Mouse (Mus musculus) macrophage (primary cell): ENCODE measurements around the gene Sh3tc1. TPM values are rescaled to one million over a fixed set of nuclear protein-coding genes. Genes with fewer than 3 reads are reported as not detected.

ENCODE experiments used
- H3K27ac ChIP-seq: fragments of 350-480 bp; formaldehyde crosslinking; 2 replicates; pipeline ENCODE4 v1.9.0; 2021
- H3K36me3 ChIP-seq: fragments of 350-480 bp; formaldehyde crosslinking; 2 replicates; pipeline ENCODE4 v1.9.0; 2021; ENCODE audit errors: inconsistent target
- H3K4me3 ChIP-seq: fragments of 350-480 bp; formaldehyde crosslinking; 2 replicates; pipeline ENCODE4 v1.9.0; 2021; ENCODE audit errors: inconsistent target
- H3K79me2 ChIP-seq: fragments of 350-480 bp; formaldehyde crosslinking; 2 replicates; pipeline ENCODE4 v1.9.0; 2021; ENCODE audit errors: inconsistent target
- WGBS: methylation state at CpG from one replicate; pipeline ENCODE4 v1.1.7; 2026; ENCODE audit warnings: inconsistent platforms; ENCODE audit not compliant: missing documents; 5-methylcytosine and 5-hydroxymethylcytosine counted together
- polyA plus RNA-seq: library from polyadenylated mRNA; stranded (reverse); fragments of 250-400 nt; gene quantifications from 3 replicates; pipeline ENCODE4 v1.2.4, GENCODE M21; 2018; ENCODE audit warnings: inconsistent platforms

Gene Sh3tc1
- polyA plus RNA-seq, 1 experiment from 2014 or later = 11.5 TPM

DNA sequence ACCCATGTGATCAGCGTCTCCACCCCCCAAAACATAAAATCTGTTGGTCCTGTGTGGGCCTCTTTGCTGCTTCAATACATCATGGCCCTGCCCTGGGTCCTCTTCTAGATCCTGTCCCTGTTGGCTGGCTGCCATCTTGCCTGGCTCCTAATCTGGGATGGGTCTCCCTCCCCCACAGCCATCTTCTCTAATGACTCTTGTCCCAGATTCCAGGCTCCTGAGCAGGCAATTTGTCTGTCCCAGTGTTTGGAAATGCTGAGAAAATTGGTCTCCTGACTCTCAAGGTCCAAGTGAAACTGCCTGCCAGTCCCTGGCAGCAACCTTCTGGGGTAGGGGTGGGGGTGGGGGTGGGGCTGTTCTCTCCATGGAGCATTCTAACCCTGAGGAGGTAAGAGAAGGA lies 19.9 kb downstream of the Sh3tc1 start:
- 93% methylated on average over 1 of the region's 1 CpGs for WGBS
- Histone ChIP-seq H3K79me2 (peaks cover 21% of the 10 kb centered on the region), H3K4me3 (no peak overlapping the region), H3K27ac (no peak overlapping the region), H3K36me3 (peaks cover 71% of the 10 kb centered on the region)

DNA sequence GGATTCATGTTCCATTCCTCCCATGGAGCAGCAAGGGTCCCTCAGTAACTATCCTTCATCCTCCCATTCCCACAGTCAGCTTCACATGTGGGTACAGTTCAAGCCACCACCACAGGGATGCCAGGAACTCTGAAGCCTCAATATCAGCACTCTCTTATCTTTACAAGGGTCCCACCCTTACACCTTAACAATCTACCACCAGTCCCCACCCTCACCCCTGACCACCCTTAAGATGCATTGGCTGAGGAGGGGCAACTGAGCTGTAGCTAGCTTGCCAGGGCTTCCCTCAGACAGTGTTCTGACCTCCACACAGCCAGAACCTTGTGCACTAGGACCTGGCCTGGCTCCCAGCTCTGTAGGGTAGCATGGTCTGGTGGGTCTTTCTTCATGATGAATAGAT lies 20.4 kb downstream of the Sh3tc1 start:
- Histone ChIP-seq H3K27ac (no peak overlapping the region), H3K79me2 (peaks cover 16% of the 10 kb centered on the region), H3K4me3 (no peak overlapping the region), H3K36me3 (peaks cover 75% of the 10 kb centered on the region)

DNA sequence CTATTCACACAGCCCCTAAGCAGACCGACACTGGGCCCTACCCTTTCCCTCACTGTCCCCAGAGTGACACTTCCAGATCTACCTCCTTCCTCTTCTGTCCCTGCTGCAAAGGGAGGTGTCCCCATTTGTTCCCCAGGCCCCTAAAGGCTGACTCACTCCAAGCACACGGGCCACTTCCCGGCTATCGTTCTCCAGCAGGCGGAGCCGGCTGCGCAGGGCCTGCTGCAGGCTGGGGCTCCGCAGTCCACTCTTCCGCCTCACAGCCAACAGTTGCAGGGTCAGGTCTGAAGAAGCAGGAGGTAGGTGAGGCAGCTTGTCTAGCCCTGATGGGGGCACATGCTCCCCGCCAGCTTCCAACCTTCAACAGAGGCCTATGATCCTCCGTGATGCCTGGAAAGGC lies 21.0 kb downstream of the Sh3tc1 start:
- peaks cover 73% of the 10 kb centered on the region for H3K36me3 ChIP-seq
- WGBS = 83% methylated on average over 11 of the region's 11 CpGs
- no peak overlapping the region for H3K4me3 ChIP-seq
- peaks cover 10% of the 10 kb centered on the region for H3K79me2 ChIP-seq
- no peak overlapping the region for H3K27ac ChIP-seq

DNA sequence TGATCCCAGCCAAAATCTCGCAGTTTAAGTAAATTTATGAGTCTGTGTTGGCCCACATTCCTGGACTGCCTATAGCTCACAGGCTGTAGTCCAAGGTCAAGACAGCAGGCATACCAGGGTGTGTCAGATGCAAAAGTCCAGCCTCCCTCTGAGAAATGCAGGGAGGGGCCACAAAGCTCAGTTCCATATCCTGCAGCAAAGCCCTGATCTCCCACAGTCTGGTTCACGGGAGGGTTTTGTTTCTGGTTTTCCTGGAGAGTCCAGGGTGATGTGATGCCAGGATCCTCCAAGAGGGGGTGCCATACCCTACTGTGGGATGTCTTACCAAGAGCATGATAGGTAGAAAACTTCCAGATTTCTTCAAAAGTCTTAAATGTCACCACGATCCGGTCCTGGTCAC lies 21.8 kb downstream of the Sh3tc1 start:
- peaks cover 6% of the 10 kb centered on the region; the same call in 1 of the 2 replicates for H3K79me2 ChIP-seq
- WGBS = 70% methylated on average over 4 of the region's 4 CpGs
- no peak overlapping the region for H3K27ac ChIP-seq
- peaks cover 70% of the 10 kb centered on the region for H3K36me3 ChIP-seq
- H3K4me3 ChIP-seq = no peak overlapping the region

DNA sequence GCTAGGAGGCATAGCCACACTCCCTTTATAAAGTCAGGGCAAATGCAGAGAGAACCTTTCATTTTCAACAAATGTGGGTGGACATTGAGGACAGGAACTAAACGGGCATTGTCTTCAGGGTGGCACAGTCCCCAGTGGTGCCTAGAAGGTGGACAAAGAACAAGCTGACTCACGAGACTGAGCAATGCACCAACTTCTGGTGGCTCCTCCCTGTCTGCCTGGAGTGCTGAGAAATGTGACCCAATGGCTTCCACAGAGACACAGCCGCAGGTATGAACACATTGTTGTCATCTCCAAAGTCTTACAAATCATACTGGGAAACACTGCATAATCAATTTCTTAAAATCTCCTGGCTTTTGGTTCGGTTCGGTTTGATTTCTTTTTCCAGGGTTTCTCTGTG lies 22.3 kb downstream of the Sh3tc1 start:
- WGBS = 90% methylated on average over 5 of the region's 5 CpGs
- Histone ChIP-seq H3K36me3 (peaks cover 74% of the 10 kb centered on the region), H3K79me2 (peaks cover 6% of the 10 kb centered on the region; the same call in 1 of the 2 replicates), H3K4me3 (no peak overlapping the region), H3K27ac (no peak overlapping the region)

DNA sequence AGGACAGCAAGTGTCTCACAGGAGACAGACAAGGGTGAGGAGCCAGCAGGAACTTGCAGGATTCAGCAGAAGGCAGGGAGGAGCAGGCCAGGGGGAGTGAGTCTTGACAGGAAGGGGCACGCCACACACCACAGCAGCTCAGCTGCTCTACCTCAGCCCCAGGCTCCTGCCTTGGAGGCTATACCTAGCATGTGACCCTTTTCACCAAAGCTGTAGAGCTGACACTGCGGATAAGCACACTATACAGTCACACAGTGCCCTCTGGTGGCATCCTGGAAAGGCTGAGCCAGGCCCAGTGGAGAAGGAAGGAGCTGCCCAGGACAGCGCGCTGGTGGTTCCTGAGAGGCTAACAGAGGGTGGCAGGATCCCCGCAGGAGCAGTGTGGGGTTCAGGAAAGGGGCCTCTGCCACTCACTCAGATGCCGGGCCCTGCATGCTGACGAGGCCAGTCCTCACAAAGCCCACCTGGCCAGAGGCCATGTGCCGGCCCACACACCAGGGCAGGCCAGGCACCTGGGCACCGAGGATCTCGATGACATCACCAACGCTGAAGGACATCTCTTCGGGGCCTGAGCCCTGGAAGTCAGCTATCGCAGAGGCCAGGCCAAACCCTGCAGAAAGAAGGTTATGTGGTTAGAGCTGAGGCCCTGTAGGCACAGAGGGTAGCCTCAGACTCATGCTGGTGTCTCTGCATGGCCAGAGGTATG lies 26.0 kb downstream of the Sh3tc1 start:
- 74% methylated on average over 9 of the region's 13 CpGs for WGBS
- Histone ChIP-seq H3K36me3 (peaks cover 93% of the 10 kb centered on the region), H3K79me2 (no peaks in the 10 kb centered on the region), H3K27ac (no peak overlapping the region), H3K4me3 (no peak overlapping the region)

DNA sequence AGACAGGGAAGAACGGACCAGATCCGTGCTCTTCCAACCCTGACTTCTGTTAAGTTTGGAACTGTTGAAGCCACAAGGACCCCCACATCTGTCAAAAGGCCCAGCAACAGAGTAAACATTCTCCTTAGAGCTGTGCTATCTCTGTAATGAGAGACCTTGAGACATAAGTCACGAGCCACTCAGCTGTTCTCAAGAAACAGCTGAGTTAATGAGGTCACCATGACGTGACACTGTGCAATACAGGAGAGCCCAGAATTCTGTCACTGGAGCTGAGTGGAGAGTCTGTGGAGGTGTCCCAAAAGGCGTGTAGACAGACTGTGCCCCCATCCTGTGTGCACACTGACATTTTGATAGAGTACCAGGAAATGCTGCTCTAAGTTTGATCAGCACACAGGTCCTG lies 27.3 kb downstream of the Sh3tc1 start:
- Histone ChIP-seq H3K36me3 (peaks cover 93% of the 10 kb centered on the region), H3K79me2 (no peaks in the 10 kb centered on the region), H3K4me3 (no peak overlapping the region), H3K27ac (no peak overlapping the region)
- 92% methylated on average over 5 of the region's 5 CpGs for WGBS

DNA sequence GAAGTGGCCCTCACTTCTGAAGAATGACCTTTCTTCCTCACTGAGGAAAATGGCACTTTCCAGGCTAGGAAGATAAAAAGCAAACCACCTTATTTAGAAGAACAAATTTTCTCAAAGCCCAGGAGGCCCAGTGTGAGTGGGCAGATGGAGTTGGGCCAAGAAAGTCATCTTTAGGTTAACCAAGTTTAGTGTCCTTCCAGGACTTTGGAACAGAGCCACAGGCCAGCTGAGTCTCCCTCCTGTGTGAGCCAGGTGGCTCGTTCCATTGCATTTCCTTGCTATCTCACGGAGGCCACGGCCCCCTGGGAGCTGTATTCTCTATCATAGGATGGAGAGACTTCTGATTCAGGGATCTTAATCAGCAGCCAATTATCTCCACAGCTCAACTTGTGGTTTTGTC lies 28.9 kb downstream of the Sh3tc1 start:
- Histone ChIP-seq H3K4me3 (no peak overlapping the region), H3K36me3 (peaks cover 91% of the 10 kb centered on the region), H3K79me2 (no peaks in the 10 kb centered on the region), H3K27ac (no peak overlapping the region)
- 96% methylated on average over 3 of the region's 3 CpGs for WGBS

DNA sequence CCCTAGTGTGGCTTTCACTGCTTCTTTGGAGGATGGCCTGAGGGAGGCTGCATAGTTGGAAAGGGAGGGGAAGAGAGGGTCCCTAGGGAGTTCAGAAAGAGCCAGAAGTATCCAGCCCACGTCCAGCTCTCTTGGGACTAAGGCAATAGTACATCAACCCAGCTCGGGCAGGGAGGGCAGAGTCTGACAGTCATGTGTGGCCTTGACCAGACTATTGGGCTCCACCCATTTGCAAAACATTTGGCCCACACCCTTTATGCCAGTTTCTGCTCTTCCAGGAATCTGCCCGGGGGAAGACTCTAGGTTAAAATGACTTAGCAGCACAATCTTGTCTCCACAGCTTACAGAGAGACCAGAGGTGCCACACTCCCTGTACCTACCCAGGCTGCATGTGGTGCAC lies 29.3 kb downstream of the Sh3tc1 start:
- no peaks in the 10 kb centered on the region for H3K79me2 ChIP-seq
- whole genome bisulfite sequencing = 90% methylated on average over 3 of the region's 3 CpGs
- H3K4me3 ChIP-seq = no peak overlapping the region
- no peak overlapping the region for H3K27ac ChIP-seq
- H3K36me3 ChIP-seq = peaks cover 89% of the 10 kb centered on the region

DNA sequence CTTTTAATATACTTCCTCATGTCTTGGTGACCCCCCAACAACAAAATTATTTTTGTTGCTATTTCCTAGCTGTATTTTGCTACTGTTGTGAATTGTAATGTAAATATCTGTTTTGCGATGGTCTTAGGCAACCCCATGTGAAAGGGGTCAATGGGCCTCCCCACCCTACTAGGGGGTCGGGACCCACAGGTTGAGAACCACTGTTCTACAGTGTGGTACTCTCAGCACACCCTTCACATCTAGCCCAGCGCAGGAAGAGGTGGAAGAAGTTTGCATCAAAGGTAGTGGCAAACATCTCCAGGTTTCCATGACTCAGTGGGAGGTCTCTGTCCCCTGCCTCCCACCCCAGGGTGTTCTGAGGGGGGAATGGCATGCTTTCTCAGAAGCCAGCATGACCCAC lies 34.4 kb downstream of the Sh3tc1 start:
- H3K4me3 ChIP-seq = no peak overlapping the region
- H3K36me3 ChIP-seq = peaks cover 95% of the 10 kb centered on the region
- 95% methylated on average over 3 of the region's 3 CpGs for whole genome bisulfite sequencing
- H3K79me2 ChIP-seq = no peaks in the 10 kb centered on the region
- no peak overlapping the region for H3K27ac ChIP-seq

DNA sequence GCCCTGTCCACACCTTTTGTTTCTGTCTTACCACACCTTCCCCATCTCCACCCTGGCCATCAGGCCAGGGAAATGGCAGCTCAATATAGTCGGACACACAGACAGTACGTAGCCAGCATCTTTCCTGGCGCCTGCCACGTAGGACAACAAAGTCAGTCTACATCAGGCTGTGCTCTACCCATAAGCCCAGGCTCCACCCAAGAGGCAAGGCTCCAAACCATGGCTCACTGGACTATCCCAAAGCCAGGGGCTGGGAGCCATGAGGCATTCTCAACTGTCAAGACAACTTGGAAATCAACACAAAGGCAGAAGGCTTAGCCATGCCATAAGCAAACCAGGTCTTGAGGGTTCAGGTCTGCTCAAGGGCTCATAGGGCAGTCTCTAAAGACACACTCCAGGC lies 36.0 kb downstream of the Sh3tc1 start:
- H3K27ac ChIP-seq = no peak overlapping the region
- WGBS = 92% methylated on average over 4 of the region's 4 CpGs

DNA sequence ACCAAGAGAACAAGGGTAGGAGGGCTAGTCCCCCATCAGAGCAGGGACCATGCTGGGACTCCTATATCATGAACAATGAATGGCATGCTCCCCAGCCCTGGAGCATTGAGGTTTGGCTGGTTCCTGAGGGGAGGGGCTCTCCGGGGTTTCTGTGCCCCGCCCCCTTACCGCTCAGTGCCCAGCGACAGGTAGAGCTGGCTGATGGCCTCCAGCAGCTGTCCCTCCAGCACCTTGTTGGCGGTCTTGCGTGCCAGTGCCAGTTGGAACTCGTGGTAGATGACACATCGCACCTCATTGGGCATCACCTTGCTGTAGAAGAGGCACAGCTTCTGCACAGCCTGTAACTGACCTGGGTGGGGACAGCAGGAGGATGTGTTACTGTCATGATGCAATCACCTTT lies 36.6 kb downstream of the Sh3tc1 start:
- H3K79me2 ChIP-seq = no peaks in the 10 kb centered on the region
- H3K36me3 ChIP-seq = peaks cover 94% of the 10 kb centered on the region
- 94% methylated on average over 8 of the region's 8 CpGs for WGBS
- no peak overlapping the region for H3K27ac ChIP-seq
- H3K4me3 ChIP-seq = no peak overlapping the region

More for the DNA sequence above, 36.0 kb downstream of the Sh3tc1 start:
- Histone ChIP-seq H3K4me3 (no peak overlapping the region), H3K79me2 (no peaks in the 10 kb centered on the region), H3K36me3 (peaks cover 94% of the 10 kb centered on the region)

DNA sequence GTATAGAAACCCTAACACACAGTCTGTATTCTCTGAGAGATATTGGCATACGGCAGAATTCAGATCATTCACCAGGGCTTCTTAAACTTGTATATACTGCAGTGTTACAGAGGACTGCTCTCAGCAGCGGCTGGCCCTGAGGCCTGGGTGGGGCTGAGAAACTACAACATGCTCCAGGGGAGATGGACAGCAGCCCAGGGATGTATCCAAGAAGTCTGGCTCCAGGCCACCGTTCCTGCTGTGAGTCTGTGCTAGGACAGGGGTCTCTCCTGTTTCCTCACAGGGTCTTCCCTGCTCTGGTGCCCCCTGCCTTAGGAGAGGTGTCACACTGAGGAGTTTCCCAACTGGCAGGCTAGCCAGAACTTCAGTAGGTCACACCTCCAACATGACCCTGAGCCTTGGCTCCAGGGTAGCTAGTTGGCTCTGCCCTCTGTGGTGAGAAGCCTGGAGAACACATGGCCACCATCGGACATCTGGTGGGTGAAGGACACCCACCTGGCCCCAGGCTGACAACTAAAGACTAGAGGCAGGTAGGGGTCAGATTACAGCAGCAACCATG lies 37.1 kb downstream of the Sh3tc1 start:
- no peak overlapping the region for H3K4me3 ChIP-seq
- H3K79me2 ChIP-seq = no peaks in the 10 kb centered on the region
- 93% methylated on average over 4 of the region's 4 CpGs for WGBS

DNA sequence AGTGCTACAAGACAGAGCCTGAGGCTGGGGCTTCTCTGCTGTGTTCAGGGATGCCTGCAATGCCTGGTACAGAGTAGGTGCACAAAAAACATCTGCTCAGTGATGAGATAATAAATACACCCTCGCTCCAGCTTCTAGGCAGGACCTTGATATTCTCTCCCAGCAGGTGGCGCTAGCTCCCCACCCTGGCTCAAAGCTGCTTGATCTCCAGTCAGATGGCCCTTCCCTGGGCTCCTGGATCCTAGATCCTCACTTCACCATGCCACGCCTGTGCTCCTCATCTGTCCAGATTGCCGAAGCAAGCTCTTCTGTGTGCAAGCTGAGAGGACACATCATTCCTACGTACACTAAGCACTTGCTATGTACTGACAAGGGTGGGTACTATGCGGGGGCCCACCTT lies 38.7 kb downstream of the Sh3tc1 start:
- WGBS = 66% methylated on average over 6 of the region's 6 CpGs
- Histone ChIP-seq H3K4me3 (no peak overlapping the region), H3K79me2 (no peaks in the 10 kb centered on the region)

More for the DNA sequence above, 37.1 kb downstream of the Sh3tc1 start:
- H3K27ac ChIP-seq = no peak overlapping the region
- peaks cover 92% of the 10 kb centered on the region for H3K36me3 ChIP-seq

DNA sequence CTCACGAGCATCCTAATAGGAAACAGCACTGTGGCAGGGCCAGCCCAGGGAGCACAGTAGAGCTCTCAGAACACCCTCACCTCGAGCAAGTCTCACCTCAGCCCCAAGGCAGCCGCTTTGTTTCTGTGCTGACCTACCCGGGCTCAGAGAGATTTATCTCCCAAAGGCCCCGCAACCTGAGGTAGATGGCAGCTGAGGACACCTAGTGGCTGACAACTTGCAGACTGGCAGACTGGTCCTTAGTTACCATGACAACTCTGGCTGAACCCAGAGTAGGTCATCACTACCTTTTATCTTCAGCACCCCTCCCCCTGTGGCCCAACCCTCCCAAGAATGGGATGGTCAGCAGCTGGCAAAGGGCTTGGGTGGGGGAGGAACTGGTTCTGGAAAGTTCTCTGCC lies 44.0 kb downstream of the Sh3tc1 start:
- Histone ChIP-seq H3K27ac (no peak overlapping the region), H3K36me3 (peaks cover 42% of the 10 kb centered on the region), H3K79me2 (no peaks in the 10 kb centered on the region), H3K4me3 (no peak overlapping the region)
- 59% methylated on average over 5 of the region's 5 CpGs for WGBS

More for the DNA sequence above, 38.7 kb downstream of the Sh3tc1 start:
- Histone ChIP-seq H3K27ac (no peak overlapping the region), H3K36me3 (peaks cover 92% of the 10 kb centered on the region)

DNA sequence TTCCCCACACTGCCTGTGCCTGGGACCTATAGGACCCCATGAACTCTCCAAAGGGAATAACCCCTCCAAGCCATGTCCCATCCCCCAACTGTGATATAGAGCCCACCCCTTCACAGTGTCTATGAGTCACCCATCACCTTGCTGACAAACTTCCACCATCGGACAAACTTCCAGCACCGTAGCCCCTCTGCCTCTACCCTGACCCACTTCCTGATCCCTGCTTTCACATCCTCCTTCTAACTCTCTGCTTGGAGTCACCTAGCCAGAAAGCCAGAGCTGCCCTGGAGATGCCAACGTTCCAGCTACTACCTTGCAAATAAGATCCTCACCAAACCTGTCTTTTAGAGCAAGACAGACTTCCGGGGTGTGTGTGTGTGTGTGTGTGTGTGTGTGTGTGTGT lies 46.1 kb downstream of the Sh3tc1 start:
- Histone ChIP-seq H3K27ac (no peak overlapping the region), H3K4me3 (no peak overlapping the region), H3K79me2 (no peaks in the 10 kb centered on the region), H3K36me3 (peaks cover 22% of the 10 kb centered on the region)
- 21% methylated on average over 4 of the region's 4 CpGs for WGBS
